Mouse (Mus musculus) limb, embryonic 10.5 days (tissue): ENCODE data around the gene Phpt1. TPM values are rescaled to one million over a fixed set of nuclear protein-coding genes. Genes with fewer than 3 reads are reported as not detected.

Source experiments
- polyA plus RNA-seq: library from polyadenylated mRNA; unstranded; fragments of >200 nt; fragmentation: Nextera tagmentation; extraction: Ambion mirVana; gene quantifications from 2 replicates; pipeline ENCODE4 v1.2.1, GENCODE M21; 2016

The Phpt1 gene
- polyA plus RNA-seq, 1 experiment from 2014 or later: 161 TPM

Other genes starting within 250 kb of the Phpt1 start
- 42.6 and 54.6 TPM in 2 replicates for gene Man1b1, start 242.9 kb downstream of the Phpt1 start, polyA plus RNA-seq
- gene Dpp7, start 218.9 kb downstream of the Phpt1 start, polyA plus RNA-seq: 15.7 and 18.7 TPM in 2 replicates
- 8.1 and 9.0 TPM in 2 replicates for gene Uap1l1, start 209.5 kb downstream of the Phpt1 start, polyA plus RNA-seq
- 88.3 and 88.7 TPM in 2 replicates for gene Sapcd2, start 202.9 kb downstream of the Phpt1 start, polyA plus RNA-seq
- gene Entpd2, start 179.3 kb downstream of the Phpt1 start, polyA plus RNA-seq: 0.19 TPM in 1 of 2 replicates, not detected in the other
- 5.7 and 8.1 TPM in 2 replicates for gene Npdc1, start 175.9 kb downstream of the Phpt1 start, polyA plus RNA-seq
- gene Fut7, start 152.0 kb downstream of the Phpt1 start, polyA plus RNA-seq: not detected in 2 replicates
- gene Abca2, start 146.5 kb downstream of the Phpt1 start, polyA plus RNA-seq: 2.8 and 4.4 TPM in 2 replicates
- gene Clic3, start 118.4 kb downstream of the Phpt1 start, polyA plus RNA-seq: 0.30 and 1.1 TPM in 2 replicates
- gene Paxx, start 114.1 kb downstream of the Phpt1 start, polyA plus RNA-seq: 10.0 and 14.6 TPM in 2 replicates
- gene Ptgds, start 105.2 kb downstream of the Phpt1 start, polyA plus RNA-seq: not detected in 2 replicates
- gene Lcn12, start 81.3 kb downstream of the Phpt1 start, polyA plus RNA-seq: not detected in 2 replicates
- gene Fbxw5, start 74.5 kb downstream of the Phpt1 start, polyA plus RNA-seq: 83.6 and 94.6 TPM in 2 replicates
- gene C8g, start 73.5 kb downstream of the Phpt1 start, polyA plus RNA-seq: 6.1 and 7.0 TPM in 2 replicates
- 46.1 and 46.2 TPM in 2 replicates for gene Traf2, start 28.3 kb downstream of the Phpt1 start, polyA plus RNA-seq
- gene Edf1, start 17.4 kb downstream of the Phpt1 start, polyA plus RNA-seq: 307 and 320 TPM in 2 replicates
- gene Mamdc4, start 379 bp downstream of the Phpt1 start, polyA plus RNA-seq: 2.3 and 8.2 TPM in 2 replicates
- 0.06 and 0.08 TPM in 2 replicates for gene Ajm1, start 6.5 kb upstream of the Phpt1 start, polyA plus RNA-seq
- 83.3 and 88.5 TPM in 2 replicates for gene Rabl6, start 33.3 kb upstream of the Phpt1 start, polyA plus RNA-seq
- 0.13 TPM in 1 of 2 replicates, not detected in the other for gene Ccdc183, start 42.5 kb upstream of the Phpt1 start, polyA plus RNA-seq
- gene Tmem141, start 46.8 kb upstream of the Phpt1 start, polyA plus RNA-seq: 17.0 and 20.7 TPM in 2 replicates
- gene Fcna, start 52.8 kb upstream of the Phpt1 start, polyA plus RNA-seq: 0.34 and 0.43 TPM in 2 replicates
- not detected in 2 replicates for gene Lcn8, start 77.9 kb upstream of the Phpt1 start, polyA plus RNA-seq
- not detected in 2 replicates for gene Lcn5, start 82.7 kb upstream of the Phpt1 start, polyA plus RNA-seq
- not detected in 2 replicates for gene Lcn6, start 101.6 kb upstream of the Phpt1 start, polyA plus RNA-seq
- gene Lcn10, start 107.5 kb upstream of the Phpt1 start, polyA plus RNA-seq: not detected in 2 replicates
- gene Obp2a, start 124.8 kb upstream of the Phpt1 start, polyA plus RNA-seq: not detected in 2 replicates
- 73.4 and 77.5 TPM in 2 replicates for gene Bmyc, start 131.5 kb upstream of the Phpt1 start, polyA plus RNA-seq
- gene Obp2b, start 161.8 kb upstream of the Phpt1 start, polyA plus RNA-seq: not detected in 2 replicates
- gene Lcn3, start 190.3 kb upstream of the Phpt1 start, polyA plus RNA-seq: not detected in 2 replicates
- not detected in 2 replicates for gene Lcn11, start 201.8 kb upstream of the Phpt1 start, polyA plus RNA-seq
- not detected in 2 replicates for gene Gm13539, start 207.0 kb upstream of the Phpt1 start, polyA plus RNA-seq
- not detected in 2 replicates for gene Glt6d1, start 240.6 kb upstream of the Phpt1 start, polyA plus RNA-seq
- not detected in 2 replicates for gene Lcn9, start 247.9 kb upstream of the Phpt1 start, polyA plus RNA-seq